10 mouse cellular contexts compared by ENCODE assay signal in the genomic region with DNA sequence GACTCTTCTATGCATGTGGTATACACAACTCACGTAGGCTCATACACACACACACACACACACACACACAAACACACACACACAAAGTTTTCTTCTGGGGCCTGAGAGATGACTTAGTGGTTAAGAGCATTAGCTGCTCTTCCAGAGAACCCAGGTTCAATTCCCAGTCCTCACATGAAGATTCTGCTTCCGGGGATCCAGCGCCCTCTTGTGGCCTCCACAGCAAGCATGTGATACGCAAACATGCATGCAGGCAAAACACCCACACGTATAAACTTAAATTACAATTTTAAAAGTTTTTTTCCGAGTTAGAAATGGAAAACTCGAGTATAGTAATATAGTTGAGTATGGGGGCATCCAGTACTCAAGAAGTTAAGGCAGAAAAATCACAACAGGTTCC. TPM values are rescaled to one million over a fixed set of nuclear protein-coding genes. Genes with fewer than 3 reads are reported as not detected.
A peak's percentile ranks its signal among the peaks of the same experiment; 100 is the strongest.
DNase-seq lines count a peak whose midpoint lies in the region; ATAC-seq and TF ChIP-seq lines count a peak whose summit lies in the region.
"Had no signal": no experiment of that assay in that cellular context is flagged by ENCODE, and none has a peak within 500 bp of the region (broad histone marks: within the 10 kb centered on the region; RNA-seq: fewer than 3 reads in every experiment).

No protein-coding gene starts in this region.

- TF ChIP-seq CTCF in testis, adult 2 months (IDR thresholded peaks at IDR 0.05; ENCODE audit: control insufficient read depth, insufficient read depth, insufficient replicate concordance, low read depth, low read length) = peak; percentile 27; the same call in 1 of the 2 replicates
- peak; percentile 80 for TF ChIP-seq CTCF in liver, embryonic 14.5 days (IDR thresholded peaks at IDR 0.05; ENCODE audit: low read depth)

- no peak overlapping the region for H3K4me2 ChIP-seq in liver, embryonic 14.5 days (ENCODE audit: low read depth)
- H3K4me2 ChIP-seq: midbrain, embryonic 12.5 days had no signal

- peak; percentile 9 for DNase-seq in embryo, embryonic 10.5 days (ENCODE audit: low spot score)
- DNase-seq in embryo, embryonic 11 days = no peak
- DNase-seq in testis, postnatal 14 days (ENCODE audit: low spot score) = no peak
- DNase-seq in liver, embryonic 14.5 days (ENCODE audit: low read depth in 3 of 3, low spot score in 3 of 3) = peak in 2 of 3 experiments; percentile 19 to 30
- peak; percentile 75 for DNase-seq in thymus, postnatal 4 days
- DNase-seq in urinary bladder, adult 2 months (ENCODE audit: low spot score) = no peak
- DNase-seq in adrenal gland, adult 2 months = no peak

- H3K9ac ChIP-seq in liver, embryonic 14.5 days (replicated peaks) = no peak overlapping the region
- H3K9ac ChIP-seq: midbrain, embryonic 12.5 days had no signal

- no peak for TF ChIP-seq EP300 in liver, embryonic 14.5 days (IDR thresholded peaks at IDR 0.05; ENCODE audit: low read depth)

- H3K4me1 ChIP-seq in testis, adult 2 months (ENCODE audit: control insufficient read depth, insufficient read depth, low read length) = peaks cover 3% of the 10 kb centered on the region; the same call in 1 of the 2 replicates
- peaks cover 0 to 8% of the 10 kb centered on the region in 2 experiments; a peak in 1 of 4 replicates for H3K4me1 ChIP-seq in liver, embryonic 14.5 days (replicated peaks; ENCODE audit: control insufficient read depth in 2 of 2, insufficient read depth in 2 of 2, low read length in 1 of 2)

- H3K4me3 ChIP-seq in testis, adult 2 months (ENCODE audit: control insufficient read depth, low read depth, low read length) = no peak overlapping the region
- no peak overlapping the region for H3K4me3 ChIP-seq in liver, embryonic 14.5 days (ENCODE audit: insufficient read depth in 1 of 2, low read depth in 2 of 2, low read length in 2 of 2)
- H3K4me3 ChIP-seq: midbrain, embryonic 12.5 days had no signal

- no peaks in the 10 kb centered on the region for H3K27me3 ChIP-seq in testis, adult 2 months (ENCODE audit: control insufficient read depth, insufficient read depth, low read length)
- no peaks in the 10 kb centered on the region for H3K27me3 ChIP-seq in liver, embryonic 14.5 days (ENCODE audit: control insufficient read depth, insufficient read depth, low read length)

- H3K36me3 ChIP-seq in testis, adult 2 months (ENCODE audit: control insufficient read depth, insufficient read depth, low read length) = no peaks in the 10 kb centered on the region
- peaks cover 2% of the 10 kb centered on the region for H3K36me3 ChIP-seq in liver, embryonic 14.5 days (replicated peaks; ENCODE audit: control insufficient read depth, insufficient read depth, low read depth)
- H3K36me3 ChIP-seq: midbrain, embryonic 12.5 days had no signal

- 68% methylated on average over 7 of the region's 7 CpGs for WGBS in liver, embryonic 14.5 days (ENCODE audit: insufficient replicate concordance)

- H3K27ac ChIP-seq in testis, adult 2 months (ENCODE audit: control insufficient read depth, insufficient read depth, low read depth, low read length) = no peak overlapping the region
- no peak overlapping the region for H3K27ac ChIP-seq in liver, embryonic 14.5 days
- H3K27ac ChIP-seq: midbrain, embryonic 12.5 days had no signal

- H3K9me3 ChIP-seq in liver, embryonic 14.5 days (ENCODE audit: control insufficient read depth, low read length) = no peaks in the 10 kb centered on the region
- H3K9me3 ChIP-seq: midbrain, embryonic 12.5 days had no signal

- ATAC-seq in liver, embryonic 14.5 days (ENCODE audit: insufficient read depth) = no peak
- ATAC-seq: forebrain, embryonic 16.5 days had no signal

- TF ChIP-seq POLR2A in testis, adult 2 months (IDR thresholded peaks at IDR 0.05; ENCODE audit: control insufficient read depth, low read depth, low read length) = no peak

RNA-seq across cellular contexts. Expression of a gene that starts 2.4 kb away (rescaled TPM):
- 0.44 and 0.59 TPM in 2 replicates for polyA plus RNA-seq in testis, adult 2 months (2012; rRNA removed)
- 1.5 and 1.9 TPM in 2 replicates for polyA plus RNA-seq in liver, embryonic 14.5 days (2012; rRNA removed)
- polyA plus RNA-seq in liver, embryonic 14.5 days (2014; fragmentation: Nextera tagmentation; extraction: Ambion mirVana) = 3.2 and 3.5 TPM in 2 replicates
- polyA plus RNA-seq in urinary bladder, adult 2 months (2012; rRNA removed) = 13.2 and 18.3 TPM in 2 replicates
- total RNA-seq in adrenal gland, adult 2 months (2021) = 10 to 100 TPM in 1 of 2 experiments, 1 to 10 TPM in 1; 7.0 to 10.2 TPM
- polyA plus RNA-seq in adrenal gland, adult 2 months (2012; rRNA removed) = 2.8 and 3.0 TPM in 2 replicates

RNA-seq across cellular contexts. Expression of a gene that starts 3.1 kb away (rescaled TPM):
- polyA plus RNA-seq in testis, adult 2 months (2012; rRNA removed) = 0.38 and 0.60 TPM in 2 replicates
- polyA plus RNA-seq in liver, embryonic 14.5 days (2012; rRNA removed) = 2.8 and 4.3 TPM in 2 replicates
- polyA plus RNA-seq in liver, embryonic 14.5 days (2014; fragmentation: Nextera tagmentation; extraction: Ambion mirVana) = 6.9 and 7.6 TPM in 2 replicates
- polyA plus RNA-seq in urinary bladder, adult 2 months (2012; rRNA removed) = 20.3 and 25.3 TPM in 2 replicates
- 10 to 100 TPM; 10.7 to 15.4 TPM for total RNA-seq in adrenal gland, adult 2 months (2021)
- 1.8 and 2.1 TPM in 2 replicates for polyA plus RNA-seq in adrenal gland, adult 2 months (2012; rRNA removed)

RNA-seq across cellular contexts. Expression of a gene that starts 37.2 kb away (rescaled TPM):
- 10.6 and 13.7 TPM in 2 replicates for polyA plus RNA-seq in testis, adult 2 months (2012; rRNA removed)
- polyA plus RNA-seq in liver, embryonic 14.5 days (2012; rRNA removed) = 7.7 and 10.9 TPM in 2 replicates
- 35.0 and 36.1 TPM in 2 replicates for polyA plus RNA-seq in liver, embryonic 14.5 days (2014; fragmentation: Nextera tagmentation; extraction: Ambion mirVana)
- polyA plus RNA-seq in urinary bladder, adult 2 months (2012; rRNA removed) = 18.0 and 21.2 TPM in 2 replicates
- total RNA-seq in adrenal gland, adult 2 months (2021) = 10 to 100 TPM; 70.3 to 100.0 TPM
- 2.5 and 3.8 TPM in 2 replicates for polyA plus RNA-seq in adrenal gland, adult 2 months (2012; rRNA removed)

Comparison
In these comparisons a context has a peak if more than half of its experiments do, and no peak if none do; other contexts are left out.
1. DNase-seq: peak in embryo, embryonic 10.5 days (single experiment), liver, embryonic 14.5 days (2 of 3) and thymus, postnatal 4 days (single experiment); none in embryo, embryonic 11 days (single experiment), testis, postnatal 14 days (single experiment), urinary bladder, adult 2 months (single experiment) and adrenal gland, adult 2 months (single experiment).